Mouse (Mus musculus): ENCODE measurements around the gene Serpina10. TPM values are rescaled to one million over a fixed set of nuclear protein-coding genes. Genes with fewer than 3 reads are reported as not detected.
"Not testable (repeated sequence)": the region's sequence is repeated elsewhere in the genome, so short reads cannot be mapped to it uniquely, and the experiment has no call there.

Gene Serpina10
- polyA plus RNA-seq, 1 experiment: not detected

- Histone ChIP-seq H3K36me3 (replicated peaks; ENCODE audit: low read length) (no peaks in the 10 kb centered on the region), H3K9me3 (peaks cover 8% of the 10 kb centered on the region), H3K27me3 (replicated peaks) (no peaks in the 10 kb centered on the region), H3K4me3 (replicated peaks) (no peak overlapping the region), H3K4me1 (no peaks in the 10 kb centered on the region)
- no peak for TF ChIP-seq FLI1 (IDR thresholded peaks at IDR 0.05; ENCODE audit: low read length)
- TF ChIP-seq GATA1 (IDR thresholded peaks at IDR 0.05; ENCODE audit: borderline replicate concordance, low read length): no peak
Observed at GRCm38 (mm10) chr12:103616860-103617261, 14.4 kb downstream of the Serpina10 start.

- H3K4me3 ChIP-seq (replicated peaks): no peak overlapping the region
- H3K27me3 ChIP-seq (replicated peaks): no peaks in the 10 kb centered on the region
- TF ChIP-seq GATA1 (IDR thresholded peaks at IDR 0.05; ENCODE audit: borderline replicate concordance, low read length) (no peak), FLI1 (IDR thresholded peaks at IDR 0.05; ENCODE audit: low read length) (no peak)
- H3K36me3 ChIP-seq (replicated peaks; ENCODE audit: low read length): no peaks in the 10 kb centered on the region
- peaks cover 8% of the 10 kb centered on the region for H3K9me3 ChIP-seq
- H3K4me1 ChIP-seq: no peaks in the 10 kb centered on the region
Observed at GRCm38 (mm10) chr12:103615734-103616133, 15.5 kb downstream of the Serpina10 start.

GRCm38 (mm10) chr12:103615141-103615540 is 16.1 kb downstream of the Serpina10 start:
- H3K27me3 ChIP-seq (replicated peaks): peaks cover 1% of the 10 kb centered on the region
- no peaks in the 10 kb centered on the region for H3K4me1 ChIP-seq
- no peak overlapping the region for H3K4me3 ChIP-seq (replicated peaks)
- no peaks in the 10 kb centered on the region for H3K36me3 ChIP-seq (replicated peaks; ENCODE audit: low read length)
- TF ChIP-seq FLI1 (IDR thresholded peaks at IDR 0.05; ENCODE audit: low read length) (no peak), GATA1 (IDR thresholded peaks at IDR 0.05; ENCODE audit: borderline replicate concordance, low read length) (no peak)
- H3K9me3 ChIP-seq: peaks cover 8% of the 10 kb centered on the region

GRCm38 (mm10) chr12:103601839-103602238 is 29.4 kb downstream of the Serpina10 start:
- TF ChIP-seq FLI1 (IDR thresholded peaks at IDR 0.05; ENCODE audit: low read length) (no peak), GATA1 (IDR thresholded peaks at IDR 0.05; ENCODE audit: borderline replicate concordance, low read length) (no peak)
- H3K4me1 ChIP-seq: no peaks in the 10 kb centered on the region

GRCm38 (mm10) chr12:103600364-103600763 is 30.9 kb downstream of the Serpina10 start:
- TF ChIP-seq FLI1 (IDR thresholded peaks at IDR 0.05; ENCODE audit: low read length) (no peak), GATA1 (IDR thresholded peaks at IDR 0.05; ENCODE audit: borderline replicate concordance, low read length) (no peak)
- H3K9me3 ChIP-seq: peaks cover 4% of the 10 kb centered on the region; the same call in 1 of the 2 replicates
- H3K4me3 ChIP-seq (replicated peaks): no peak overlapping the region
- no peaks in the 10 kb centered on the region for H3K36me3 ChIP-seq (replicated peaks; ENCODE audit: low read length)
- H3K27me3 ChIP-seq (replicated peaks): no peaks in the 10 kb centered on the region
- H3K4me1 ChIP-seq: no peaks in the 10 kb centered on the region

More at GRCm38 (mm10) chr12:103601839-103602238, 29.4 kb downstream of the Serpina10 start:
- Histone ChIP-seq H3K27me3 (replicated peaks) (no peaks in the 10 kb centered on the region), H3K4me3 (replicated peaks) (no peak overlapping the region), H3K36me3 (replicated peaks; ENCODE audit: low read length) (no peaks in the 10 kb centered on the region), H3K9me3 (peaks cover 4% of the 10 kb centered on the region; the same call in 1 of the 2 replicates)

- TF ChIP-seq GATA1 (IDR thresholded peaks at IDR 0.05; ENCODE audit: borderline replicate concordance, low read length): no peak
- TF ChIP-seq FLI1 (IDR thresholded peaks at IDR 0.05; ENCODE audit: low read length): no peak
- peaks cover 4% of the 10 kb centered on the region; the same call in 1 of the 2 replicates for H3K9me3 ChIP-seq
- H3K4me3 ChIP-seq (replicated peaks): no peak overlapping the region
- H3K4me1 ChIP-seq: no peaks in the 10 kb centered on the region
- no peaks in the 10 kb centered on the region for H3K27me3 ChIP-seq (replicated peaks)
- no peaks in the 10 kb centered on the region for H3K36me3 ChIP-seq (replicated peaks; ENCODE audit: low read length)
Observed at GRCm38 (mm10) chr12:103598411-103598810, 32.8 kb downstream of the Serpina10 start.

GRCm38 (mm10) chr12:103583771-103584170 is 47.5 kb downstream of the Serpina10 start:
- H3K36me3 ChIP-seq (replicated peaks; ENCODE audit: low read length): no peaks in the 10 kb centered on the region
- H3K4me1 ChIP-seq: no peaks in the 10 kb centered on the region
- H3K4me3 ChIP-seq (replicated peaks): no peak overlapping the region
- no peak for TF ChIP-seq FLI1 (IDR thresholded peaks at IDR 0.05; ENCODE audit: low read length)
- no peak for TF ChIP-seq GATA1 (IDR thresholded peaks at IDR 0.05; ENCODE audit: borderline replicate concordance, low read length)
- peaks cover 6% of the 10 kb centered on the region; the same call in 1 of the 2 replicates for H3K9me3 ChIP-seq
- no peaks in the 10 kb centered on the region for H3K27me3 ChIP-seq (replicated peaks)

GRCm38 (mm10) chr12:103578148-103578547 is 53.1 kb downstream of the Serpina10 start:
- H3K4me1 ChIP-seq; H3K27me3 ChIP-seq (replicated peaks); H3K4me3 ChIP-seq (replicated peaks); H3K36me3 ChIP-seq (replicated peaks; ENCODE audit: low read length); H3K9me3 ChIP-seq: not testable (repeated sequence)

GRCm38 (mm10) chr12:103569690-103570089 is 61.6 kb downstream of the Serpina10 start:
- H3K36me3 ChIP-seq (replicated peaks; ENCODE audit: low read length): no peaks in the 10 kb centered on the region
- no peaks in the 10 kb centered on the region for H3K9me3 ChIP-seq
- H3K4me1 ChIP-seq: no peaks in the 10 kb centered on the region
- TF ChIP-seq FLI1 (IDR thresholded peaks at IDR 0.05; ENCODE audit: low read length) (no peak), GATA1 (IDR thresholded peaks at IDR 0.05; ENCODE audit: borderline replicate concordance, low read length) (no peak)
- H3K4me3 ChIP-seq (replicated peaks): no peak overlapping the region
- H3K27me3 ChIP-seq (replicated peaks): no peaks in the 10 kb centered on the region

- no peaks in the 10 kb centered on the region for H3K27me3 ChIP-seq (replicated peaks)
- no peak overlapping the region for H3K4me3 ChIP-seq (replicated peaks)
- H3K4me1 ChIP-seq: no peaks in the 10 kb centered on the region
- TF ChIP-seq GATA1 (IDR thresholded peaks at IDR 0.05; ENCODE audit: borderline replicate concordance, low read length) (no peak), FLI1 (IDR thresholded peaks at IDR 0.05; ENCODE audit: low read length) (no peak)
- H3K36me3 ChIP-seq (replicated peaks; ENCODE audit: low read length): no peaks in the 10 kb centered on the region
- H3K9me3 ChIP-seq: no peaks in the 10 kb centered on the region
Observed at GRCm38 (mm10) chr12:103567129-103567528, 64.1 kb downstream of the Serpina10 start.

GRCm38 (mm10) chr12:103565151-103565550 is 66.1 kb downstream of the Serpina10 start:
- Histone ChIP-seq H3K36me3 (replicated peaks; ENCODE audit: low read length) (no peaks in the 10 kb centered on the region), H3K27me3 (replicated peaks) (no peaks in the 10 kb centered on the region), H3K4me1 (no peaks in the 10 kb centered on the region), H3K9me3 (no peaks in the 10 kb centered on the region), H3K4me3 (replicated peaks) (no peak overlapping the region)
- no peak for TF ChIP-seq GATA1 (IDR thresholded peaks at IDR 0.05; ENCODE audit: borderline replicate concordance, low read length)
- no peak for TF ChIP-seq FLI1 (IDR thresholded peaks at IDR 0.05; ENCODE audit: low read length)

Other genes with a start within 250 kb of the Serpina10 start
- gene Otub2, start 242.8 kb downstream of the Serpina10 start, polyA plus RNA-seq (2012; ENCODE audit: insufficient read depth, low replicate concordance): 0.66 and 0.79 TPM in 2 replicates
- gene 9330161L09Rik, start 223.6 kb downstream of the Serpina10 start, polyA plus RNA-seq (2012; ENCODE audit: insufficient read depth, low replicate concordance): 0.28 TPM in 1 of 2 replicates, not detected in the other
- gene Ddx24, start 205.6 kb downstream of the Serpina10 start, polyA plus RNA-seq (2012; ENCODE audit: insufficient read depth, low replicate concordance): 8.3 and 20.3 TPM in 2 replicates
- 4.1 TPM in 1 of 2 replicates, not detected in the other for gene Ifi27, start 197.2 kb downstream of the Serpina10 start, polyA plus RNA-seq (2012; ENCODE audit: insufficient read depth, low replicate concordance)
- 26.7 TPM in 1 of 2 replicates, not detected in the other for gene Ifi27l2a, start 187.8 kb downstream of the Serpina10 start, polyA plus RNA-seq (2012; ENCODE audit: insufficient read depth, low replicate concordance)
- not detected in 2 replicates for gene Ifi27l2b, start 174.2 kb downstream of the Serpina10 start, polyA plus RNA-seq (2012; ENCODE audit: insufficient read depth, low replicate concordance)
- not detected in 2 replicates for gene Ppp4r4, start 99.2 kb downstream of the Serpina10 start, polyA plus RNA-seq (2012; ENCODE audit: insufficient read depth, low replicate concordance)
- gene Serpina6, start 25.8 kb upstream of the Serpina10 start, polyA plus RNA-seq (2012; ENCODE audit: insufficient read depth, low replicate concordance): not detected in 2 replicates
- gene Serpina16, start 44.7 kb upstream of the Serpina10 start, polyA plus RNA-seq (2012; ENCODE audit: insufficient read depth, low replicate concordance): not detected in 2 replicates
- gene Serpina1f, start 64.1 kb upstream of the Serpina10 start, polyA plus RNA-seq (2012; ENCODE audit: insufficient read depth, low replicate concordance): not detected in 2 replicates
- not detected in 2 replicates for gene Serpina1d, start 142.1 kb upstream of the Serpina10 start, polyA plus RNA-seq (2012; ENCODE audit: insufficient read depth, low replicate concordance)
- not detected in 2 replicates for gene Serpina1b, start 198.9 kb upstream of the Serpina10 start, polyA plus RNA-seq (2012; ENCODE audit: insufficient read depth, low replicate concordance)
- not detected in 2 replicates for gene Serpina1a, start 232.1 kb upstream of the Serpina10 start, polyA plus RNA-seq (2012; ENCODE audit: insufficient read depth, low replicate concordance)

All from megakaryocyte, embryonic 14.5 days (primary cell).